Mouse (Mus musculus) cerebellum, postnatal 14 days (tissue): ENCODE measurements around the gene Csad.

Source experiments
- DNase-seq, 2 experiments: peaks; one replicate each; pipeline ENCODE4 v3.0.0; 2021; ENCODE audit warnings: mixed read lengths in 2 of 2

Gene Csad

DNA sequence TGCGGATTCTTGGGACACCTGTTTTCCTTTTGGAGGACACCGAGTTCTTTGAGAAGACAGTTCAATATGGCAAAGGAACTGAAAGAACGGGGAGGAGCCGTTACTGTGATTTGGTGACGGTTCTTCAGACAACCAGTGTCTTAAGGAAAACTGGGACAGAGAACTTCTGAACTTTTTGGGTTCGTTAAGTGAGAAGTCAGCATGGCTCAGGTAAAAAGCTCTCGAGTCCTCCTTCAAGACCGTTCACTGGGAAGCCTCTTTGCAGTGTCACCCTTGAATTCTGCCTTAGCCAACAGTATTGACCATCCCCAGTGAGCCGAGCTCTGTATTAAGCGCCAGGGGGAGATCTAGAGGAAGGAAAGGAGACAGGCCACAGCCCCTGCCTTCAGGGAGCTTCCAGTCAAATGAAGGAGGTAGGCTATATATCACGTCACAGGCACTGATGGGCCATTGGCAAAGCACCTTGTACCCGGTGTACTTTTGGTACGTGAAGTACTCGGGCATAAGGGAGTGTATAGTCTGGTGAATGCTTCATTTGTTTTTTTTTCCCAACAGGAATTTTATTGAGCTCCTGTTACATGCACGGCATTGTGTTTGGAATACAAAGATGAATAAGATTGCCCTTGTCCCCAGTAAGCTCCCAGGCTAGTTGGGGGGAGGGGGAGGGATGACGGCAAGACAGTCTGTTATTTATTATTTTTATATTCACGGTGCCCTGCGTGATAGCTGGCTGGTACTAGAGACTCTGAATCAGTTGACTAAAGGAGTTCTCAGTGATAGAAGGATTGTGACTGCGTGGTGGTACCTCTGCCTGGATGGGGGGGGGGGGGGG lies at the start of gene Csad:
Gene Csad (minus strand): TSS at position 51 of the 832 bp plus-strand sequence.
- DNase-seq = no peak

DNA sequence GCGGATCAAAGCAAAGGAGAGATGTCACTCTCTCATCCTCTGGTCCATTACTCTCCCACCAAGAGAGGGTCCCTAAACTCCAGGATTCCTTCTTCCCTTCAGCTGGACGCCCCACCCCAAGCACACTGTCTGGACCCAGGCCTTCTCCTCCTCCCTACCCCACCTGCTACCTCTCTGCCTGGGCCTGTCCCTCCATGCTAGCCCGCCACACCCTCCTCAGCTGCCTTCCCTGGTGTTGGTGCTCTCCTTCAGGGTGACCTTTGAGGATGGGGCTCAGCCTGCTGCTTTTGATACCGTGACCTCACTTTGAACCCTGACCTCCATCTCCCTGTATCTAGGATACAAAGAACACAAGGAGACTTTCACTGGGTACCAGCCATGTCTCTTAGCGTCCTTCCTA lies 46.0 kb upstream of the Csad start:
- no peak for DNase-seq

DNA sequence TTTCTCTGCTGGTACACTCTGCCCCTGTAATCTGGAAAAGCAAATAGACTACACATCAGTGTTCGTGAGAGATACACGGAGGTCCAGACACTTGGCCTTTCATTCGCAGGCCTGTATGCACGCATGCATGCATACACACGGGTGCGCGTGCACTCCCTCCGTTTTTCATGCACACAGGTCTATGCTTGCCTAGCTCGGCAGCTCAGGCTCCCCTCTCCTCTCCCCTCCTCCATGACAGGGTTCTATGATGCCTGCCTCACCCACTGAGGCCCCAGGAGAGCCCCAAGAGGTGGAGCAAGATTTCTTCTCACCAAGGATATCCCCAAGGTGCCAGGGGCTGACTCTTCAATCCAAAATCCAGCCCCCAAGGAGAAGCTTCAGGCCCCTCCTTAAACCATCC lies 45.4 kb upstream of the Csad start:
- no peak for DNase-seq

DNA sequence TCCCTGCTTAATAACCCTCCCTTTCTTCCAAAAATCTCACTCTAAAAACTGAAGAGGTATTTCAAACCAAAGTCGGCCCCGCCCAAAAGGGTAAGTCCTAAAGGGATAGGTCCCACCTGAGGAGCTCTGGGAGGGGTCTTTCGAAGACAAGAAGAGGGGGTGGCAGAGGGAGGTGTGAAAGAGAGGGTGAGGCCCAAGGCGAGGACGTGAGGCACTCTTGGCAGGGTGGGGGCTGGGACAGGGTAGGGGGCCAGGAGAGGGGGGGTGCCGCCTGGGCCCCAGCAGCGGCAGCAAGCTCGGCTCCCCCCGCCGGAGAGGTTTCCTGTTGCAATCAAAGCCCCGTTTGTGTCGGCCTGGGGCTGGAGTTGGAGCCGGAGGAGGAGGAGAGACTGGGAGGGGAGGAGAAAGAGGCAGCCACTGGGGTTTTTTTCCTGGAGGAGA lies 44.7 kb upstream of the Csad start:
- no peak for DNase-seq

DNA sequence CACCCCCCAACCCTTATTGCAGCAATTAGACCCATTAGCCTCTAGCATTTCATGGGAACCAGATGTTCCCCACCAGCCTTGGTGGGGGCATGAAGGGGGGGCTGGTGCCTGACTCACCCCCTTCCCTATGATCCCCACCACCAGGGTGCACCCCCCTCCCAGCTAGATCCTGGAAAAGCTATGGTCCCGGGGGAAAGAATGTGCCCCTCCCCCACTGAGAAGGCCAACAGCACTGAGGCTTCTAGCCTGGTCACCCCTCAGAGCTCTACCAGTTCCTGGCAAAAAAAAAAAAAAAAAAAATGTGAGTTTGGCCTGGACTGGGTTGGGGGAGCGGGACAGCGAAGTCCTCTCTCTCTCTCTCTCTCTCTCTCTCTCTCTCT lies 44.3 kb upstream of the Csad start:
- DNase-seq = no peak

DNA sequence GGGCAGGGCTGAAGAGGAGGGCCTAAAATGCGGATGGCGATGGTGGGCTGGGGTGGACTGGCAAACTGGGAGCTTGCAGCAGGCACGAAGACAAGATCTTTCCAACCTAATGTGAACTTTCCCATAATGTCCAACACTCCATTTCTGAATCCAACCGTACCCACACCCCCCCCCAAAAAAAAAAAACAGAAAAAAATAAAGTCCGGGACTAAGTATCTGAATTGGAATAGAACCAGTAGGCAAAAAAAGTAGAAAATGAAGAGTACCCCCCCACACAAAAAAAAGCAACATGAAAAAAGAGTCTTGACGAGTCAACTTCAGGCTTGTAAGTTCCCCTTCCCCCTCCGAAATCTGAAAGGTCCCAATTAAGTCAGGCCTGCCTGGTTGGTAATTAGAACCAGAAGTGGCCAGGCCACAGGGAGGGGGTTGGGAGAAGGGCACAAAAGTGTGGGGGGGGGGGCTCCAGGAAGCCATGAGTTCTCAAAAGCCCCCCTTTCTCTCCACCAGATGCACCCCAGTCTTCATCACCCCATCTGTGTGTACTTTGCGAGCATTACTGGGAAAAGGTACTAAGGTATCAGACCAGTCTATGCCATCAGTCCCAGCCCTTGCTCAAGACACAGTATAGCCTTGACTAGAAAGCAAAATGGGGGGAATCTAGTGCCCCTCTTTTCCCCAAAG lies 43.7 kb upstream of the Csad start:
- DNase-seq = no peak

DNA sequence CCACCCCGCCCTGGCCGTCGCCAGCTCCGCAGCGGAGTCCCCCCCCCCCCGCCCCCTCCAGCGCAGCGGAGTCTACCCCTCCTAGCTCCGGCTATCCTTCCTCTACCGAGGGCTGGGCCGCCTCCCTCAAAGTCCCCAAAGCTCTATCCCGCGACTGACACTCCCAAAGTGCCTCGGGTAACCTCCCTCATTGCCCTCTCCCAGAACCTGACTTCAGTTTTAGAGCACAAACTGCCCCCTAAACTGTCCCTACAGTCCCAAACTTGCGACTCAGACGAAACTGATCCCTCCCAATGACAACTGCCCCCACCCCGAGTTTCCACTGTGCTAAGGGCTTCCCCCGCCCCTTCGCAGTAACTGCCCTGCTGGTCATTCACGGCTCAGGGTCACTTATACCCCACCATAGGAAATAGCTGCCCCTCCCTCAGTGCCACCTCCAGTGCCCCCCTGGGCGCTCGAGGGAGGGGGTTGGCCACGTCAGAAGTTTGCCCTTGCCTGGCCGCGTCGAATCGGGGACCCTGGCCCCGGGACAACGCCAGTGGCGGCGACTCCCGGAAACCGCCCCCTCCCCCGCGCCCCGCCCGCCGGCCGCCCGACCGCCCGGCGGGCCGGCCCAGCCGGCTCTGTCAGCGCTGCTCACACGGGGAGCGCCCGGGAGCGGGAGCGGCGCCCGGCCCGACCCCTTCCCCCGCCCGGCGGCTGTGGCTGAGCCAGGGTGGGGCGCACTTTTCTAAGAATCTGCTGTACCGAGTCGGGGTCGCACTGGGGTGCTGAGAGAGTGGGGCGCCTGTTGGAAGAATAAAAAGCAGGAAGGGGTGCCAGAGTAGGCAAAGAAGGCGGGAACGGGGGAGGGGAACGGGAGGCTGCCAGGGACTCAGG lies 43.0 kb upstream of the Csad start:
- DNase-seq = peak; percentile 43 to 52

DNA sequence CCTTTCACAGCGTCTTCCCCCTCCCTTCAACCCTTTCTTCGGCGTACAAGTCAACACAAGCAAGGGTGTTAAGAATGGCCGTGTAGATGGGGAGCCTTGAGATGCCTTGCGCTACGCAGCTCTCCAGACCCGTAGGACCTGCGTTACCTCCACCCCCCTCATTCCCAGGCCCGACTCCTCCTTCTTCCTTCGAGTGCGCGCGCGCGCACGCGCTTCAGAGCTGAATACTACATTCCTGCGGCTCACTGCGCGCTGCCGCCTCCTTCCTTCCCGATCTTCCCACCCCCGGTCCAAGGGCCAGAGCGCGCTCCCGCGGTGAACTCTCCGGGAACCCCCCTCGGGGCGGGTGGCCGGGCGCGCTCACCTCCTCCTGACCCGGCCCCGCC lies 42.3 kb upstream of the Csad start:
- DNase-seq = peak; percentile 90 to 92

DNA sequence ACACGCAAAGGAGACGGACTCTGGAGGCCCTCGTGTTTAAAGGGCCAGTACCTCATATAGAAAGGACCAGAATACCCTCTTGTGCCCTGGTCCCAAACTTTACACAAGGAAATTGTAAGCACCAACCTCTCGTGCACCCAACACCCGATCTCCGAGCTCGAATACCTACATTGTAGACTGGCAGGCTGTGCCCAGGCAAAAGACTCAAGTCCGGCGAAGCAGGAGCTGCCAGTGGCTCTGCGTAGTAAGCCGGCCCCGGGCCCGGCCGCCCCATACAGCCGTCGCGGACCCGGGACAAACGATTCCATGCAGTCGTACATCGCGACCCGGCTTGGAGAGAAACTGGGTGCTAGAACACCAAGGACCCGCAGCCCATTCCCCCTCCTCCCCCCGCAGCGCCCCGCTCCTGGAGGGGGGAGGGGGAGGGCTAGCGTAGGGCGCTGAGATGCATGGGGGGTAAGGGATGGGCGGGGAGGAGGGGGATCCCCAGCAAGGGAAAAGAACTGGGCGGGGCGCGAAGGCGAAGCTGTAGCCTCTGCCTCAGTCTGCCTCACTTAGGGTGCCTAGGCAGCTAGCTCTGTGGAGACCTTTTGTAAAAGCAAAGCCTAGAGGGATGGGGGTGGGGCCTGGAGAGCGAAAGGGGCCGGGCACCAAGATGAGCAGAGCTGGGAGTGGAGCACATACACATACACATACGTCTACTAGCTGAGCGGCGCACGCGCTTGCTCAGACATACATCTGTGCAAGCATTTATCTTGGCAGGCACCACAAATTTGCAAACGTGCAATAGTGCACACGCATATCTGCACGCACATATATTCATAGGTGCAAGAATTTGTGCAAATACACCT lies 41.6 kb upstream of the Csad start:
- peak; percentile 65 to 71 for DNase-seq

DNA sequence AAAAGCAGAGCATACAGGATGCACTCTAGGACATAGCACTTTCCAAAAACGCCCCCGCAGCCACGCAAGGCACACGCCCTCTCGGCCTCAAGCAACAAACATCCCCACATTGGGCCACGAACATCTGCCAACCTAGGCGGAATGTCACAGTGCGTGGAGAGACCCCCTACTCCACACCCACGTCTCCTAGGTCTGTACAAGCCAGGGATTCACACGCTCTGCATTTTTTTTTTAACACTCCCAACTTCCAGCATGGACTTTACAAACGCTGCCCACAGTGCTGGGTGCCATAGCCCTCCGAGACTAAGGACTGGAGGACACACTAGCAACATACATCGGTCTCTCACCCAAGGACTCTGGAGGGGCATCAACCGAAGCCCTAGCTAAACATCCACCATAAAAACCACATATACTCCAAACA lies 40.9 kb upstream of the Csad start:
- no peak for DNase-seq

DNA sequence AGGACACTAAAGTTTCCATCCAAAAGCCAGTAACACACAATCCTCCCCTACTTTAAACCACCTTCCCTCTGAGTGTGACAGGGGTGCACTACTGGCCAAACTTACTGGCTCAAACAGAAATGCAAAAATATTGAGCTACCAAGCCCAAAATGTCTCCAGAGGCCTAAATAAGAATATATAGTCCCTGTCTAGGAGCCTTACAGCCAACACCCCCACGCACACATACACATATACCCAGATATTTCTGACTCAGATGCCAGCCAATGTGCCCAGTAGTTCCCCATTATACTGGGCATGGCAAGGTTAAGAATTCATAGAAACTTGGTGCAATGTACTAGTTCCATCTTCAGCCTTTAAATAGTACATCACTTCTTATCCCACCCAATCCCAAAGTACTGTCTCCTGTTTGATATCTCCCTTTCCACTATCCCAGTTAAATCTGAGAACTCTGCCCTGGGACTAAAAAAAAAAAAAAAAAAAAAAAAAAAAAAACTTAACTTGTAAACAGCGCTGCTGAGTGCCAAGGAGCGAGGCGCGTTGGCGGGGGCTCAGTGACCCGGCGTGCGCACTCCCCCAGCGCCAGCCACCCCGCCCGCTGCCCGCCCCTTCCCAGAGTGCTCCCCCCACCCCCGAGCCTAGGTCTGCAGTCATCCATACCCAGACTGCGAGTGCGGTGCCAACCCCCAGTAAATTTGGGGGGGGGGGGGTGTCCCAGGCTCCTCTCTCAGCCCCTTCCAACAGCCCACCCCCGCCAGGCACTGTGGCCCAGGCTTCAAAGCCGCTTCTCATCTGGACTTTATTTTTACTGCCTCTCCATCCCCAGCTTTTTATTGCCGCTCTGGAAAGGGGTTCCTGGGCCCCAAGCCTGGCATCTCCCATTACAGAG lies 40.0 kb upstream of the Csad start:
- DNase-seq = no peak

DNA sequence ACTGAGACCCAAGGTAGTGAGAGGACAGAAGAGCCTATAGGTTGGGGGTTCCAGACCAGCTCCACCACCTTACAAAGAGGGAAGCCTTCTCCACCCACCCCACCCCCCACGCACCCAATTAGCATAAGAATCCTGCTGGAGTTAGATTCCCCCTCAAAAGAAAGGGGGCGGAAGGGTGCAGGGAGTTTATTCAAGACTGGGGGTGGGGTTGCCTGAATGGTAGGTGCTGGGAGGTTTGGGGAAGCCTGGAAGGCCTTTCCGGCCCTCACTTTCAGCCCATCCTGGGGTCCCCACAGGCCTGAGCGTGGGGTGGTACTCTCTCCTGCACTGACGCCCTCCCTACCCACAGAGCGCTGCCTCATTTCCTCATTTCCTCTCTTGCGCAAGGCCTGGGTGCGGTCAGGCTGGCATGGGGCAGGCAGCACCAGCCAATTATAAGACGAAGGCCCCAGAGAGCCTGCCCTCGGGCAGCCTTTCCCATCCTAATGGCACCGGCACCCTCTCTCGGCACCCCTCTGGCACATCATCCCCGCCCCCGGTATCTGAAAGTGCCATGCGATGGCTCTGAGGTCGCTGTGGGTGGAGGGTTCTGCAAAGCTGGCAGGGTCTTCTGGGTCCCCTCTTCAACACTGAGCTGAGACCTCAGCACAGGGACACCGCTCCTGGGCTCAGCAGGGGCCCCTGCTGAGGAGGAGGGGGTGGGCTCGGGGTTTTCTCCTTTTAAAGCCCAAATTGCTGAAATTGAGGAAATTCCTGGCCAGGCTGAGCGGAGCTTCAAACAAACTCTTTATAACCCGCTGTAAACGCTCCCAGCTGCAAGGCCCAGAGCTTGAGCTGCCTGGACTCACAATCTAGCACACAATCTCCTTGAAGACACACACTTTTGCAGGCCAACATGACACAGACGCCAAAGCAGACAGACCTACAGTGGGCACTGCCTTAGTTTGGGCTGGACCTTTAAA lies 39.0 kb upstream of the Csad start:
- DNase-seq = no peak

DNA sequence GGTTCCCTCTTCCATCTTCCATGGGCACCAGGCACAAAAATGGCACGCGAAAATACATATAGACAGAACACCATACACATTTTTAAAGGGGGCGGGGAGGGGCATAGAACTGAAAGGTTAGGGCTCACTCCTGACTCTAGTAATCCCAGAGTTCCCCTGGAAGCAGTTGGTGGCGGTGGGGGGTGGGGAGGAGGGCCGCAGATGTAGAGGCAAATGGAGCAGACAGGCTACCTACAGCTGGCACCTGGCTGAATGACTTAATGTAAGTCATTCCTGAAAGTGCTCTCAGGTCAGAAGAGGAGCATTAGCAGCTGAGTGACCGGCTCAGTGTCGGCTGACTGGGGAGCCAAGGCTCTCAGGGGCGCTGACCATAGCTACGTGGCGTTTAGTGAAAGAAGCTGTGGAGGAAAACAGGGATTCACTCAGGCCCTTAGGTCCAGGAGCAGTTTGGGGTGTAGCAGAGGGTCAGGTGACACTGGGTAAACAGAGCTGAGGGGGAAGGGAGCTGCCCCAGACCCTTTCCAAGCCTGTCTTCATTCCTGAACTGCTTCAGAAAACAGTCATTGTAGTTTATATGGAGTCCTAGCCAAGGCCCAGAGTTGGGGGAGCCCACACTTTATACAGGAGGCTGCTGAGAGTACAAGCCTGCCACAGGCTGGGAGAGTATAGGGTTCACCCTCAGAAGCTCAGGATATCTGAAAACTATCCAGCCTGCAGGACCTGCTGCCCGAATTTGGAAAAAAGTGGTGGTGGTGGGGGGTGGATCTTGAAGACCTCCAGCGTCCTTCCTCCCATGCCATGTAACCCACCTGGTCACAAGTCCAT lies 38.1 kb upstream of the Csad start:
- no peak for DNase-seq

DNA sequence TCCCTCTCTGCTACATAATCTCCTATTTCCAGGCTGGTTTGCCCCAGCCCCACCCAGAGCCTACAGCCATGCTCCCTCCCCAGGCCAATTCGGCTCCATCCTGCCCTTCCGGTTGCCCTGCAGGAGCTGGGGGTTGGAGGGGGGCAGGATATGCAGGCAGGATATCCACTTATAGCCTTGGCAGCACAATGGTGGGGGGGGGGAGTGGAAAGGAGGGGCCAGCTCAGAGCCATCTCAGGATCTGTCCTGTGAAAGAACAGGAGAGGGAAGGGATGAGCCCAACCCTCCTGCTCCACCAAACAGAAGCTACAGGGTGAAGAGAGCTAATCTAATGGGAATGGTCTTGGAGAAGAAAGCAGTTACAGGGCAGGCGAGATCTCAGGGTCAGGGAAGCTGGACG lies 36.1 kb upstream of the Csad start:
- DNase-seq = no peak

DNA sequence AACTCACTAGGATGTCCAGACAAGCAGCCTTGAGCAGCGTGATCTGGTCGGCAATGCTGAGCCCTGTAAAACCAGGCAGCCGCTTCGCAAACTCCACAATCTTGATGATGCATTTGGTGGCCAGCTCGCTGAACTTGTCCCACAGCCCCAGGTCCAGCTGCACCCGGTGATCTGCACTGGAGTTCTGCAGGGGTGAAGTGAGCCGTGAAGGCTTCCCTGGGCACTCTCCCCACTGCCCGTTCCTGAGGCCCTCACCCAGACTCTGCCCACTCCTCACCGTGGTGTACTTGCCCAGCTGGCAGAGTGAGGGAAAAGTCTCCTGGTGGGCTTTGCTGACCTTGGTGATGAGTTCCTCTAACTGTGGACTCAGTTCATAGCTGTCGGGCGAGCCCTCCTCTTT lies 35.3 kb upstream of the Csad start:
- no peak for DNase-seq

DNA sequence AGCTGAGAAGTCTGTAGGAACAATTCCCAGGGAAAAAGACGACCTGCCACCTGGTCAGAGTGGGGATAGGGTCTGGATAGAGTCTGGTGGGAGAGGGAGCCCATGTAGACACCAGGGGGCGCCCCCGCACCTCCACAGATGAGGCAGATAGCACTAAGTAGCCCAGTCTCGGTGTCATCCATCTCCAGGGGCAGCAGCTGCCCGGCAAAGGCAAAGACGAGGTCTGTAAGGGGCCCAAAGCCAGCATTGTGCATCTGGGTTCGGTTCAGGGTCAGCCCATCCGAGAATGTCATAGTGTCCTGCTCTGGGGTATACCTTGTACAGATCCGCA lies 34.7 kb upstream of the Csad start:
- DNase-seq = peak; percentile 82 to 90

DNA sequence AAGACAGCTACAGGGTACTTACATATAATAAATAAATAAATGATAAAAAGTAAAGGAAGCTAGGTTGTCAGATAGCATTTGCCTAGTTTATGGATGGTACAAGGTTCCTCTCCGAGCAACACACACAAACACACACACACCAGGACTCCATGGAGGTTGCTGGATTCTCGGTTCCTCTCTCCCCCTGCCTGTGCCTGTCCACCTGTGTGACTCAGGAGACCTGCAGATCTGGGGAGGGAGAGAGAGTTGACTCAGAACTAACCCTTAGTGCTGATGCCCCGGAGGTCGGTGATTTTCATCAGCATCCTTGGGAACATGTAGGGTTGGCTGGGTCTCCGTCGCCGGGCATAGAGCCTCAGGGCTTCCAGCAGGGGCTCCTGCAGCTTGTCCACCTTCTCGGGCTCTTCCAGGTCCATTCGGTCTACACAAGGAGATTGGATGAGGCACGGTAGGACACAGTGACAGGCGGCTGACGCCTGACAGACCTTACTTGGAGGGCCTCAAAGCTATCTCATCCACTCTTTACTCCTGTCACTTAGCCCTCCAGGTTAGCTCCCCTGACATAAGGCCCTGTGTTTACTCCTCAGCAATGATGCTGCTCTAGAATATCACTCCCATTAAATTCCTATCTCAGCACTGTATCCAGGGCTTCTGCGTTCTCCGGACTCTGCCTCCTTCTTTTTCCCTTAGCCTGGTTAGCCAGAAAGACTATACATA lies 34.2 kb upstream of the Csad start:
- no peak for DNase-seq

DNA sequence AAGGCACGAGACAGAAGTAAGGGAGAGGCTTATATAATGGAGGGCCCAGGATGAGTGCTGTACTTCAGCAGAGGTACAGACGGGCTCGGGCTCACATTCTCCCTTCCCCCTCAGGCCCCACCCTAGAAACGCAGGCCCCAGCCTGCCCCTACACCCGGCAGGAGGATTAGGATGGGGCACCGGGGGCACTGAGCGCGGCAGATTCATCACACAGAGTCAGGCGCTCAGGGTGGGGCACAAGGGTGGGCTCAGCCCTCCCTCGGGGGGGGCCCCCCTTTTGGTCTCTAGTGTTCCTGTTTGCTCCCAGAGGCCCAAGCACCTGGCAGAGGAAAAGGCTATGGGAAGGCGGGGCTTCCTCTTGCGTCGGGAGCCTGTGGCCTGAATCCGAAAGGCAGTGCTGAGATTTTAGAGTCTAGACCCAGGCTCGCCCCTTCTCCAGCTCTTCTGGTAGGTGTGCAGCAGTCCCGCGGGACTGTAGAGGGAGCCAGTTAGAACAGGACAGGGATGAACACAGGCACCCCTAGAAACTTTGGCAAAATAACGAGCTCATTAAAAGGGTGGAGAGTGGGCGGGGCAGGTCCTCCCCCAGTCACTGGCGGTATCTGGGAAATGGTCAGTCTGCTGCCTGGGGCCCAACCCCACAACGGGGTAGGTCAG lies 31.0 kb upstream of the Csad start:
- no peak for DNase-seq
